Mouse (Mus musculus) stomach, adult 2 months (tissue): Measurements from ENCODE around the gene Txlnb. TPM values are rescaled to one million over a fixed set of nuclear protein-coding genes. Genes with fewer than 3 reads are reported as not detected.

ENCODE experiments used
- polyA plus RNA-seq: library from polyadenylated mRNA; depleted of rRNA; stranded (reverse); fragments of >200 nt; gene quantifications from 2 replicates; pipeline ENCODE4 v1.2.3, GENCODE M21; 2012; rRNA removed

The Txlnb gene
- polyA plus RNA-seq, result 0.65 and 0.83 TPM in 2 replicates

GRCm38 (mm10) chr10:17795767-17796631, at the start of gene Txlnb:
Gene Txlnb (plus strand): TSS chr10:17796226.

Other genes starting within 250 kb of the Txlnb start
- gene Cited2, start 73.0 kb upstream of the Txlnb start, polyA plus RNA-seq, result 25.5 and 31.5 TPM in 2 replicates
- 2.0 and 3.4 TPM in 2 replicates for gene Heca, start 151.8 kb downstream of the Txlnb start, polyA plus RNA-seq
- 5.1 and 6.5 TPM in 2 replicates for gene Abracl, start 227.1 kb downstream of the Txlnb start, polyA plus RNA-seq